Mouse (Mus musculus) megakaryocyte, embryonic 14.5 days (primary cell): ENCODE results near the gene Wdhd1.

ENCODE experiments used
- FLI1 ChIP-seq: IDR thresholded peaks from 2 replicates; pipeline ENCODE4 v1.6.1; 2012; ENCODE audit warnings: low read length, inconsistent platforms, mixed read lengths
- GATA1 ChIP-seq: IDR thresholded peaks from 3 replicates; pipeline ENCODE4 v1.6.1; 2012; ENCODE audit warnings: mixed read lengths, low read length, inconsistent platforms, borderline replicate concordance

DNA sequence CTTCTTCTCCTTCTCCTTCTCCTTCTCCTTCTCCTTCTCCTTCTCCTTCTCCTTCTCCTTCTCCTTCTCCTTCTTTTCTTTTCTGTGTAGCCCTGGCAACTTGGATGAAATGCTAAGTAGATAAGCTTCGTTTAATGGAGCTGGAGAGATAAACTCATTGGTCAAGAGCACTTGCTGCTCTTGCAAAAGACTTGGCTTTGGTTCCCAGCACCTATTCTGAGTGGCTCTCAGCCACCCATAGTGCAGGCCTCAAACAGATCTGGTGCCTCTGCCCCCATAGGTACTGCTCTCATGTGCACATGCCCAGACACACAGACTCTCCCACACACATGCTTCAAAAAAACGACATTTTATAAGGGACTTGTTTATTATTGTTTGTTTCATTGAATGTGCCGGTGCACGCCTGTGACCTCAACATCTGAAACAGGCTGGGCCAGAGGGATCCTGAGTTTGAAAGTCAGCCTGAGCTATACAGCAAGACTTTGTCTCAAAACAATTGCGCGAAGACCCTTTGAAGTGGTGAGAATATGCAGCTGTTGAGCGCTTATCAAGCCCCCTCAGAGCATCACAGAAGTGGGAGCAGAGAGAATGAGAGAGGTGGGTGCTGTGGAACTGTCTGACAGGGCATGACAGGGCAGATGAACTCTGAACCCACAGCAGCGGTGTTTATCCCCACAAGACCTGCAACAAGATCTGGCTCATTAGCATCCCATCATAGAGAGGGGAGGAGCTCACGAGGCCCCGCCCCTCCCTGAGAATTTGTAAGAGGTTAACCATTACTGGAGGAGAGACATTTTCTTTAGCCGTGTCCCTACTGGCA lies 53.8 kb downstream of the Wdhd1 start:
- TF ChIP-seq FLI1, result no peak
- no peak for TF ChIP-seq GATA1
